Mouse (Mus musculus) cerebellum, adult 11-12 months (tissue): ENCODE results near the gene Mitf.

ENCODE experiments used
- DNase-seq: peaks from one replicate; pipeline ENCODE4 v3.0.0; 2022

Gene Mitf

GRCm38 (mm10) chr6:97951711-97952110 is 144.9 kb downstream of the Mitf start:
- no peak for DNase-seq

GRCm38 (mm10) chr6:97952845-97953244 is 146.0 kb downstream of the Mitf start:
- DNase-seq, result no peak

DNA sequence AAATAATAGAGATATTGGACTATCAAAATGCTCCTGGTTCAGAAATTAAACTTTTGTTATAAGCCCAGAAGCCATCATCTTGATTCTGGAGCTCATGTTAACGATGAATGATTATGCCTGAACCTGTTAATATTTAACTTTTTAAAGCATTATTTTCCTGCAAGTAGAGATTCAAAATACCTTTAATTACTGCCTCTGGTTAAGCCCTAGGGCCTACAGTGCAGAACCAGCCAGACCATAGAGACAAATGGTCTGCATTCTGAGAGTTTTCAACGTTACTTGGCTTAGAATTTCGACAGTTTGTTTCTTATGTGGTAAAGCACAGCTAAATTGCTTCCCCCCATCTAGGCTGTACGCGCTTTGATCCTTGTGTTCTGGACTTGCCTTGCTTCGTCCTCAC is 149.3 kb downstream of the Mitf start:
- no peak for DNase-seq

- no peak for DNase-seq
These were observed 149.8 kb downstream of the Mitf start for GRCm38 (mm10) chr6:97956636-97957035.

DNA sequence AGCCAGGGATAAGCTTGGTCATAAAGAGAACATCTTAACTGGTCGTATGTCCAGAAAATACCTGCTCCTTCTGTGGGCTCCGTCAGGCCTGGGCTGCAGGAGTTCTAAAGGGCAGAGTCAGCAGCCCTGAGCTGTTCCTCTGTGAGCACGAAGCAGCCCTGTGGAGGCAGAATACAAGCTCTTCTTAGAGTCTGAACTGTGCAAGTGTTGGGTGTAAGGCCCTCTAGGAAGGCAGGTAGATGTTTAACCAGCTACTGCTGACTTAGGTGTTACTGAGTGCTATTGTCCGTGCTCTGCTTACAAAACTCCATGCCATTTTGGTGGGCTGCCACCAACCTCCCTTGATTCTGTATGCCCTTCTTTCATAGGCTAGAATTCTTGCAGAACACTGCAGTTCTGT is 151.4 kb downstream of the Mitf start:
- DNase-seq, result no peak

- DNase-seq, result no peak
These were observed 154.9 kb downstream of the Mitf start for GRCm38 (mm10) chr6:97961776-97962175.

DNA sequence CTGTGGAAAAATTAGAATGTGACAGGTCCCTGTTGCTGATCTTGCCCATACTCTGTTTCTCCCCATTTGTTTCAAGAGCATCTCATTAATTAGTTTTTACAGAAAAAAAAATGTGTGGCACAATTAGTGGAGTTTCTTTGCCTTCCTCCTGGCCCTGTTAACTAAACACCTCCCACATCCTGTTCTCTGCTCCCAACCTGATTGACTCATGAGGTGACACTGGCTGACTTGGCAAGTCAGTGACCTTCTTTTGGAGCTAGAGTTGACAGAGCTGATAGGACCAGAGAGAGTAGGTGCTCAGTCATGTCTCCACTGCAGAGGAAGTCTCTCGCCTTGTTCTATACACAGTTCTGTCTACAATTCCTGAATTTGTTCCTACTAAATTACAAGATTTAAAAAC is 155.5 kb downstream of the Mitf start:
- no peak for DNase-seq

- no peak for DNase-seq
These were observed 157.9 kb downstream of the Mitf start for GRCm38 (mm10) chr6:97964750-97965149.

- DNase-seq, result no peak
These were observed 174.8 kb downstream of the Mitf start for GRCm38 (mm10) chr6:97981668-97982067.

DNA sequence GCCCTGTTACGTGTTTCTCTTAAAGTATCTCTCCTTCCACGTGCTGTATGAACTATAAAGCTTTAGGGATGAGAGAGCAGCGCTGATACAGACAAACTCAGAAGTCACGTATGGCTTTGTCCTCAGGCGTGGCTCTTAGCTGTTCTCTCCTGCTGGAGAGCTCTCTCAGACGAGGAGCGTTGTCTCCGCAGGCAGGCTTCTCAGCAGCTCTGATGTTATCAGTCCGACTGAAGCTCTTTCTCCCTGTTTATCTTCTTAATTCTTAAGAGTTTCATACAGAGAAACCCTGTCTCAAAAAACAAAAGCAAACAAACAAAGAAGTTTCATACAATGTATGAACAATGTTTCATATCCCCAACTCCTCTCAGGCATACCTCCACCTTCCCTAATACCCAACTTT is 178.8 kb downstream of the Mitf start:
- DNase-seq, result no peak

- DNase-seq, result no peak
These were observed 179.6 kb downstream of the Mitf start for GRCm38 (mm10) chr6:97986417-97986816.

DNA sequence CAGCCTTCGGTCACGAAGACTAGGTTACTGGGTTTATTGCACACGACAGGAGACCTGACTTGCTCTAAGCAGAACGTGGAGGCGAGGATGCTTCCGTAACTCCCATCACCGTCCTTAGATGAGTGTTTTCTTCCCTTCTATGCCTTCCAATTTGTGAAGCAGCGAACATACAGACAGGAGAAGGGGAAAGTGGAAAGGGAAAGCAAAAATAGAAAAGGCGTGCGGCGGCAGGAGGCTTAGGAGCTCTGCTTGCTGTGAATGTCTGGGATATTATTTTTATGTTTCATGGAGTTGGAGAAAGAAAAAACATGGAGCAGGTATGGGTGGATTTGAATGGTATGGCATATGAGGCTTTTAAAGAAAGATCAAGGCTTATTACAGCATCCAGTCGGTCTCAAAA is 186.7 kb downstream of the Mitf start:
- DNase-seq, result no peak

DNA sequence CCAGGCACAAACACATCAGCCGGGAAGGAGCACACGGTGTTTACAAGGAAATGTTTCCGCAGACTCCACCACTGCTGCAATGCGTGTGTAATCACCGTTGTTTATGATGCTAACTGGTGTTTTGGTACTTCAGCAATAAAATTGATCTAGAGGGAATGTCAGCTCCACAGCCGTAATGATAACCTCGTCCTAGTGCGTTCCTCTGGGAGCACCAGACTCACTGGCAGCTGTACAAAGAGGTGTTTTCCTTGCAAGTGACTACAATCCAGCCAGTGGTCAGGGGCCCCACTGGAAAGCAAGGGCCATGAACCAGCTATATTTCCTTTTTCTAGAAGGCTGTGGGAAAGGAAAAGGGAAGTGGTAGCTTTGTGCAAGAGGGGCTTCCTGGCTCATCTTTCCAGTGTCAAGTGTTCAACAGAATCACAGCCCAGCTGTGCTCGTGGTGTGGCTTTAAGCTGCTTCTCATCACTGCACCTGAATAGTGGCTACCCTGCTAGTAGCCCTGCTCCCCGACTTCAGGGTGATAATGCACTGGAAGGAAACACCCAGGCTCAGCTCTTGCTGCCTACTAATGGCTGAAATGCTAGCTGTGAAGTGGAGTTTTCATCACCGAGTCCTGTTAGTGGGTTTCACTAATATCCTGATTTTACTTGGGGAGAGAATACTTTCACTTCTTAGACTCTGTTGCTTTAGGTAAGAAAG is 188.9 kb downstream of the Mitf start:
- no peak for DNase-seq

- no peak for DNase-seq
These were observed 194.7 kb downstream of the Mitf start for GRCm38 (mm10) chr6:98001551-98001950.

GRCm38 (mm10) chr6:98003114-98003513 is 196.3 kb downstream of the Mitf start:
- DNase-seq, result no peak

- no peak for DNase-seq
These were observed 198.7 kb downstream of the Mitf start for GRCm38 (mm10) chr6:98005566-98005965.

GRCm38 (mm10) chr6:98015066-98015465 is 208.2 kb downstream of the Mitf start:
- DNase-seq, result no peak

DNA sequence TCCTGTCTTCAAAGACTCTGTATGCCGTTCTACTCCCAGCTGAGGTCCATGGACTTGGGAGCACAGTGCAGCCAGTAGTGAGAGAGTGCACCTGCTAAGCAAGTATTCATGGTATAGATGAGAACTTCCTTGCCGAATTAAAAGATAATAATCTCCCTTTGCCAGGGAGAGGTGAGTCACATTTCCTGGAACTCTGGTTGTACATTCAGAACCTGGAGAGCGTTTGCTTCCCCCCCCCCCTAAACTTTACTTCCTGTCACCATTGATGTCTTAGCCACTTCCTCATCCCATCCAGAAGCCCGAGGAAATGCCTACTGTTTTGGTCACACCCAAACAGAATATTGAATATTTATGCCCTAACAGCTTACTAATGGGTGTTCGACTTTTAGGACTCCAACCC is 209.0 kb downstream of the Mitf start:
- DNase-seq, result no peak

DNA sequence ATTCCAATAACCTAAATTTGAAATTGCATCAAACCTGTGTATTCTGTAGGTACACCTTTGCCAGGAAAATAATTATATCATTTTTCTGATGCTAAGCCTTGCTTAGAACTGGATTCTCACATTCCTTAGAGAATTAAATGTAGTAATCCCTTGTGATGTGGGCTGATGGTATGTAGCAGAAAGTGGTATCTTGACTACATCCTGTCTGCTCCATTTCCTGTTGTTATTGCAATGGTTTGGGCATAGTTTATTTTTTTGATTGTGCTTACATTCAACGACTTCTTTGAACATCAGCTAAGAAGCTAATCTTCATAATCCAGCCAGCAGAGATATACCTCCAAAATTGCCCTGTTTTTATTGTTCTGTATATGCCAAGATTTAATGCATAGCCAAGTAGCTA is 217.0 kb downstream of the Mitf start:
- no peak for DNase-seq

DNA sequence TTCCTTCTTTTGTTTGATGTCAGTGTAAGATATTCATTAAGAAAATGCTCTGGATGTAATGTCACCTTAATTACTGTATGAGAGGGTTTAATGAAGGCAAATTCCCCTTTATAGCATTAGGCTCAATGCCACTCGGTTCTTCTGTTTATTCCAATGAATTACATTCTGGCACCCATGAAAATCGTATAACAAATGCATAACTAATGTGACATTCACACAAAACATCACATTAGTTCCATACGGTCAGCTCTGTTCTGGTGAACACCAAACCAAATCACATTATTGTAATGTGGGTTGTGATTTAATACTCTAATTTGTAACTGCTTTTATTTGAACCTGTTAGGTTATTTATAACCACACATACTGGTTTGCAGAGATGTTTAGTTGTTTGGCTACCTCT is 231.7 kb downstream of the Mitf start:
- DNase-seq, result no peak

GRCm38 (mm10) chr6:98041795-98042194 is 234.9 kb downstream of the Mitf start:
- no peak for DNase-seq

DNA sequence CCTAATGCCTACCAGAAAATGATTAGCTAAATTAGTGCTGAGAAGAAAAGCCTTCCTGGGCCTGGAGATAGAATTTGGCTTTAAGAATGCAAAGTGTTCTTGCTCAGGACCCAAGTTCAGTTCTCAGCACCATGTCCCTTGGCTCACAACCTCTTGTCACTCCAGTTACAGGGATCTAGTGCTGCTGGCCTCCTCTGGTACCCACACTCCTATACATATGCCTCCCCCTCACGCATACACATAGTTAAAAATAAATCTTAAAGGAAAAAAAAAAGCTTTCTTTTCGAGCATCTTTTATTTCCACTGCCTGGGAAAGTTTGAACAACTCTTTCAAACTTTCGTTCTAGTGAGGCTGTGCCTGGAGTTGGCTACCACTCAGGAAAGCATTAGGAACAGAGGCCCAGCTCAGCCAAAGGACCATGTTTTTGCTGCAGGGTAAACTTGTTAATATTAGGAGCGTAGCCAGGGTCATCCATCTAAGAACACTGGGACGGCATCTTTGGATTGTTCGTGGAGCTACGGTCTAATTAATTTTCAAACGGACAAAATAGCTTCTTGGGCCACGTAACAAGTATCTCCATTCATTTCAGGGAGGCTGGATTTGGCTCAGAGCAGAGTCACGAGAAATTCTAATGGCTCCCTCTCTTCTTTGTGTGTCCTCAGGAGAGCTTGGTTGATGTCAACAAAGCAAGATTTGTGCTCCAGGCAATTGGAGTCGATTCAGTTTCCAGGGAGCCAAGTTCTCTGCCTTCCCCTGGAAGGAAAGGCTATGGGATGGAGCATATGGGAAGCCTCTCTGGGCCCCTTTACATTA is 239.7 kb downstream of the Mitf start:
- no peak for DNase-seq

- no peak for DNase-seq
These were observed 240.9 kb downstream of the Mitf start for GRCm38 (mm10) chr6:98047741-98048140.

- peak; percentile 26 for DNase-seq
These were observed 242.0 kb downstream of the Mitf start for GRCm38 (mm10) chr6:98048671-98049438.
